Mouse (Mus musculus): ENCODE results near the gene Olfr303. TPM values are rescaled to one million over a fixed set of nuclear protein-coding genes. Genes with fewer than 3 reads are reported as not detected.

Olfr303 gene
- polyA plus RNA-seq, 1 experiment from 2014 or later: not detected

Other genes starting within 250 kb of the Olfr303 start
- gene Vmn2r75, start 226.0 kb downstream of the Olfr303 start, polyA plus RNA-seq (2014; fragmentation: Nextera tagmentation; extraction: Ambion mirVana): not detected in 2 replicates
- gene Vmn2r76, start 151.5 kb downstream of the Olfr303 start, polyA plus RNA-seq (2014; fragmentation: Nextera tagmentation; extraction: Ambion mirVana): not detected in 2 replicates
- gene Olfr310, start 120.6 kb downstream of the Olfr303 start, polyA plus RNA-seq (2014; fragmentation: Nextera tagmentation; extraction: Ambion mirVana): not detected in 2 replicates
- gene Olfr309, start 84.1 kb downstream of the Olfr303 start, polyA plus RNA-seq (2014; fragmentation: Nextera tagmentation; extraction: Ambion mirVana): not detected in 2 replicates
- gene Olfr308, start 72.2 kb downstream of the Olfr303 start, polyA plus RNA-seq (2014; fragmentation: Nextera tagmentation; extraction: Ambion mirVana): not detected in 2 replicates
- gene Olfr307, start 60.2 kb downstream of the Olfr303 start, polyA plus RNA-seq (2014; fragmentation: Nextera tagmentation; extraction: Ambion mirVana): not detected in 2 replicates
- not detected in 2 replicates for gene Olfr305, start 30.9 kb downstream of the Olfr303 start, polyA plus RNA-seq (2014; fragmentation: Nextera tagmentation; extraction: Ambion mirVana)
- gene Olfr304, start 11.1 kb downstream of the Olfr303 start, polyA plus RNA-seq (2014; fragmentation: Nextera tagmentation; extraction: Ambion mirVana): not detected in 2 replicates
- not detected in 2 replicates for gene Olfr301, start 6.1 kb upstream of the Olfr303 start, polyA plus RNA-seq (2014; fragmentation: Nextera tagmentation; extraction: Ambion mirVana)
- gene Olfr299, start 62.1 kb upstream of the Olfr303 start, polyA plus RNA-seq (2014; fragmentation: Nextera tagmentation; extraction: Ambion mirVana): not detected in 2 replicates
- gene Olfr298, start 94.7 kb upstream of the Olfr303 start, polyA plus RNA-seq (2014; fragmentation: Nextera tagmentation; extraction: Ambion mirVana): not detected in 2 replicates
- not detected in 2 replicates for gene Olfr297, start 122.2 kb upstream of the Olfr303 start, polyA plus RNA-seq (2014; fragmentation: Nextera tagmentation; extraction: Ambion mirVana)
- gene Olfr295, start 186.1 kb upstream of the Olfr303 start, polyA plus RNA-seq (2014; fragmentation: Nextera tagmentation; extraction: Ambion mirVana): not detected in 2 replicates
- not detected in 2 replicates for gene Olfr294, start 218.9 kb upstream of the Olfr303 start, polyA plus RNA-seq (2014; fragmentation: Nextera tagmentation; extraction: Ambion mirVana)

All from neural tube, embryonic 11.5 days (tissue).